Mouse (Mus musculus) cortical plate, adult 2 months (tissue): ENCODE results near the gene Isg20.

Experiments
- CTCF ChIP-seq: fragments of 200-500 bp; IDR thresholded peaks from 2 replicates; pipeline ENCODE4 v1.5.1; 2011; ENCODE audit warnings: mild to moderate bottlenecking, control low read depth, low read length; ENCODE audit not compliant: insufficient read depth; ENCODE audit errors: extremely low read depth
- POLR2A ChIP-seq: fragments of 200-500 bp; IDR thresholded peaks from 2 replicates; pipeline ENCODE4 v1.6.1; 2011; ENCODE audit warnings: mild to moderate bottlenecking, low read length, control low read depth; ENCODE audit not compliant: insufficient read depth; ENCODE audit errors: extremely low read depth

- no peak for TF ChIP-seq POLR2A
- TF ChIP-seq CTCF, result no peak
These were observed 14.0 kb downstream of the Isg20 start for GRCm38 (mm10) chr7:78927266-78927665.
